Mouse (Mus musculus): ENCODE data around the gene Galntl6.

Galntl6 gene

DNA sequence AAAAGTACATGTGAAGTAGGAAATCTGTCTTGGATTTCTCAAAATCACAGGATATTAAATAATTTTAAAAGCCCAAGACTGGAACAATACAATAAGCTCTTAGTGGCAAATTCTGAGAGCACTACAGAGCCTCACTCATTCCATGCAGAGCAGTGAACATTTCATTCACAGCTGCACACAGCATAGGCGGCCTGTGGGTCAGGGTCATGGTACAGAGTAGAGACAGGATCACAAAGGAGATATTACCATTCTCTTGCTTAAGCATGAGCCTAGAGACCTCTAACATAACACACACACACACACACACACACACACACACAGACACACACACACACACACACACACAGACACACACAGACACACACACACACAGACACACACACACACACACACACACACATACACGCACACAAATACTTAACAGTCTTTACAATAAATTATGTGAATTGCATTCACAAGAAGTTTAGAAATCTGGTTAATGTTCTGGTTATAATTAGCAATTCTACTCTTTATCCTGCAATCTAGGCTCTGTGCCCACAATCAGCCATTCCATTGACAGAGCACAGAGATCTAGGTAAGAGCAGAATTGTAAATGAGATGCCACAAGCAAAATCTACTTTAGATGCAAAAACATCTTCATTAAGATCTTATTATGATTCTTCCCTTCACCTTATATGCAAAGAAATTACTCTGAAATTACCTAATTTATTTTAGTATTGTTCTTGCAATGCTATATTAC is 653.7 kb downstream of the Galntl6 start:
- DNase-seq (ENCODE audit: low spot score in 2 of 2) = no peak

DNA sequence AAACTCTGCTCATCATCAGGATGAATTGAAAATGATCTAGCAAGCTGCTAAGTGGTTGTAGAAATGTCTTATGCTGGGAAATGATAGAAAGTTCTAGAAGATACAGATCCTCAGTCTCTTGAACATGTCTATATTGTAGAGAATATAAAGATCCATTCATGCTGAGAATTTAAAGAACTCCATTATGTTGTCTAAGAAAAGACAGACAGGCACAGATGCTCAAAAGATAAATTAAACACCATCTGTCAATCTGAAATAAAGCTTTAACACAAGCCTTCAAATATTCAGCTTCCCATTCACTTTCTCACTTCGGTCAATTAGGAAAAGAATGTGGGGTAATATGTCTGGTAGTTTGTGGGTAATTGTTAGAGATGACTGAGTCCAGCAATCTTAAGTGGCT is 658.8 kb downstream of the Galntl6 start:
- no peak for DNase-seq (ENCODE audit: low spot score in 2 of 2)

DNA sequence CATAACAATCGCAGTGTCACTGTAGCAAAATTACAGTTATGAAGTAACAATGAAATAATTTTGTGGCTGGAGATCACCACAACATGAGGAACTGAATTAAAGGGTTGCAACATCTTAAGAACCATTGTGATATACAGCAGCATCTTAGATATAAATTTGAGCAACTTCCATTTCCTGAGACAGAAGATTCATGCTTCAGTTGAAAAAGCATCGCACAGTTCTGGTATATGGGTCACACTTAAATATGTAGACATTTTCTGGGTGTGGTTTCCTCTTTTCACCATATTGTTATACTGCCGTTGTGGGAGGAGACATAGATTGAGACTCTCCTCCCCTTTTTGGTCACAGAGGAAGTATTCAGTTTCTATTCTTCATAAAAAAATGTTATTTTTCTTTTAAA is 667.6 kb downstream of the Galntl6 start:
- DNase-seq (ENCODE audit: low spot score in 2 of 2) = no peak

DNA sequence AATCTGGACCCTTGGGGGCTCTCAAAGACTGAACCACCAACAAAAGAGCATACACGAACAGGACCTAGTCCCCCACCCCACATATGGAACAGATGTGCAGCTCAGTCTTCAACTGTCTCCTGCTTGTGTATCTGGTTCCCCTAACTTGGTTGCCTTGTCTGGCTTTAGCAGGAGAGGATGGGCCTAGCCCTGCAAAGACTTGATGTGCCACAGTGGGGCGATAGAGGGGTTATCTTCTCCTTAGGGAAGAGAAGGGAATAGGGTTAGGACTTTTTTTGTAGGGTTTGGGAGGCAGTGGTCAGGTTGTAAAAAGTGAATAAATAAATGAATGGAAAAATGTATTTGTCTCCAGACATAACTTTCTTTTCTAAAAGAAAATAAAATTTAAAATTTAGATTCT is 678.2 kb downstream of the Galntl6 start:
- DNase-seq (ENCODE audit: low spot score in 2 of 2) = no peak

DNA sequence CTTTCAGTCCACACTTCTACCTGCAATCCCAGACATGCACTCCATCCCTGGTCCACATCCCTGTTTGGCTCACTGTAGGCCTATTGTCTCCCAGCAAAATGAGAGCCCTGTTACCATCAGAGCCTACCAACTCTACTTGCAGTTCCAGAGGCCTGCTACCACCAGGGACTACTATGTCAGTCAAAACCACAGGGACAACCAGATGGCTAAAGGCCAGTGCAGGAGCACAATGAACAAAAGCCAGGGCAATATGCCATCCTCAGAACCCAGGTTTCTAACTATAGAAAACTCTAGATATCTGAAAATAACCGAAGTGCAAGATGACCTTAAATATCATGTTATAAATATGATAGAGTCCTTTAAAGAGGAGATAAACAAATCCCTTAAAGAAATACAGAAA is 683.7 kb downstream of the Galntl6 start:
- no peak for DNase-seq (ENCODE audit: low spot score in 2 of 2)

DNA sequence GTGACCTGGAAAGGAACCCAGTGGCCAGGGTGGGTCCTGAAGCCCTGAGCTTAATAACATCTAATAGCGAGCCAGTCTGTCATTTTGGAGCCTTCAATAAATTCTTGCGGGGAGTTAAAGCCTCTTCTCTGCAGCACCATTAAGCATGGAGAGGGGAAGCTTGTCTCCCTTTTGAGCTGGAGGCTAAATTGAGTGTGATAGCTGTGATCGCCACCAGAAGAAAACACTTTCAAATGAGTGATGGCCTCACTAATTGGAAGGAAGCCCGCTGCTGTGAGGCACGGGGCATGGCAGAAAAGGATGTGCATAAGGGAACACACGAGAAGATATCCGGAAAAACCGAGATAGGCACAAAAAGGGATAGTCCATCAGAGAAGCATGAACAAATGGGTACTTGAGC is 694.6 kb downstream of the Galntl6 start:
- no peak for DNase-seq (ENCODE audit: low spot score in 2 of 2)

DNA sequence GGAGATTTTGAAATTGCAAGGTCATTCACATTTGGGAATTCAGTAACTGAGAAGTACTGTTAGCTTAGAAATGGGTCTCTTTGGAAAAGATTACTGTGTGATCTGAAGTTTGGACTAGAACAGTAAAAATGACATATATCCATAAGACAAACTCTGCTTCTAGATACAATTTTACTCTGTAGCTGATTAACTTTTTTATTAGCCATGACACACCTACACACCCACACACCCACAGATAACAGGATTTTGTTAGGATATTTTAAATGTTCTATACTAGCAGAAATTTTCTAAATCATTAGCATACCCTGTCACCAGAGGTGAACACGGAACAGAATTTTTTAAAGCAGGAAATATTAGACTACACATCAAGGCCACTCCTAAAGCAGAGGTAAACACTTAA is 722.7 kb downstream of the Galntl6 start:
- no peak for DNase-seq (ENCODE audit: low spot score in 2 of 2)

DNA sequence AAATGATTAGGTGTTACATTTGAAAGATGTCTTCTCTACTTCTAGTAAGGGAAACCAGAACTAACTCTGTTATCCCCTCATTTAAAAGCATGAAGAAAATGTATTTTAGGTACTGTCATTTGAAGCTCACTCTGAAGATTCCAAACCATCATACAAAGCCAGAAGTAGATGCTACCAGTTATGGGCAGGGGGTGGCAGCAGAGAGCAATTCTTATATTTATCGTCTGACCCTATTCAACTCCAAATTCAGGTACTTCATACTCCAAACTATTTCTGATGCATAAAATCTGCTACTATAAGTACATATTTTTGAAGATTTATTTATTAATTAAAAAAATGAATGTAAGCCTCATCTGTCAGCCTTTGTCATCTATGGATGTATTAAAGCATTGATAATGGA is 765.5 kb downstream of the Galntl6 start:
- DNase-seq (ENCODE audit: low spot score in 2 of 2) = no peak

DNA sequence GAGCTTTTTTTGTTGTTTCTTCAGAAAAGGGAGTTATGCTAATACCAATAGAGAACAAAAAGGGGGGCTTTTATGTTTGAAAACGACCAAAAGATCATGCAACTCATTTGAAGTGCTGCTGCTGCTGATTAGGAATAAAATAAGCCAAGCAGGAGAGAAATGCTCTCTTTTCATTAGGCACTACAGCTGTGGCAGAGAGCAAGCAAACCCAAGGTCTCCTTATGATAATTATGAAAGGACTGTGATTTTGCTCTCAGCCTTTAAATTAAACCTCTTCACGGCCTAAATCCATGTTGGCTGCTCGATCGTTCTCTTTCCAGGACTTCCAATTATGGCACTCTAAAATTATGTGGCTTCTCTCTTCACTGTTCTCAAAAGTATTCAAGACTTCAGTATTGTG is 825.7 kb downstream of the Galntl6 start:
- DNase-seq (ENCODE audit: low spot score in 2 of 2) = no peak

DNA sequence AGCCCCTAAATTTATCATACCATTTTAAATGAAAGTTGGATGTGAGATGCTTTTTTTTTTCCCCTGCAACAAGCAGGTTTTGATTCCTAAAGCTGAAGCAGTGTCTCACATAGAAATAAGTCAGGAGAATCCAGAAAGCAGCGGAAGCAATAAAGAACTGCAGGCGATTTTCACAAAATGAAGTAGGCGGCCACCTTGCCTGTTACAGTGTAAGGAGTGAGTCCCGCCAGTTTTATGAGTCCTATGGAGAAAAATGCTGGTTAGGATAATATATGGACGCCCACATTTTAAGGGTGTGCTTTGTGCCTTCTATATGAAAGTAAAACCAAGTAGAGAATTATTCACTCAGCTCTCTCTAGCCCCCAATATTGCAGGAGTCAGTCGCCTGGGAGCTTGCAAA is 827.5 kb downstream of the Galntl6 start:
- DNase-seq (ENCODE audit: low spot score in 2 of 2) = no peak

DNA sequence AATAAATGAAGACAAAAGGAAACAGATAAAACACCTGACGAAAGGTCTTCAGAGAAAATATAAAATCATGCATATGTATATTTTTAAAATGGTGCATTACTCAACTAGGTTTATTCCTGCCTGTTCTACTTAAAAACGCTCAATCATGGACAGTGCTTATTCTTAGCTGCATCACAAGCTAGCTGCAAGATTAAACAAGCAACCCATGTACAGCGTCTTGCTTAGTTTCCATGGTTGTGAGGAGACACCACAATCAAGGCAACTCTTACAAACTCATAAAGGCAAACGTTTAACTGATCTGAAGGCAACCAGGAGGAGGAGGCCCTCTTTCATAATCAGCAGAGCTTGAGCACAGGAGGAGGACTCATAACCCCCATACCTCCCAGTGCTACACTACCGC is 830.7 kb downstream of the Galntl6 start:
- no peak for DNase-seq (ENCODE audit: low spot score in 2 of 2)

DNA sequence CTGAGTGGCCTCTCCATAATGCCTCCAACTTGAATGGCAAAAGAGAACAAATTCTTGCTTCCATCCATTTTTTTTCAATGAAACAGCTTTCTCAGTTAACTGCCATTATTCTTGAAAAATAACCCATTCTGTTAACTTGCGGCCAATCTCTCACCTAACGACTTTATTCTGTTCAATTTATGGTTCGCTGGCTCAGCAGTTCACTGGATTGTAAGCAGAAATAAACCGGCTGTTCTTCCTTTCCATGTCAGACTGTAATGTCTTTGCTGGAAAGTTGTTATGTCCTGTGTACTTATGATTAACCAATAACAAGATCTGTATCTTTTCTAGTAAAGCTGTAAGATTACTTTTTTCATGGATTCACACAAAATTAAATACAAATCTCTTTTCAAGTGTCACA is 837.8 kb downstream of the Galntl6 start:
- DNase-seq (ENCODE audit: low spot score in 2 of 2) = no peak

DNA sequence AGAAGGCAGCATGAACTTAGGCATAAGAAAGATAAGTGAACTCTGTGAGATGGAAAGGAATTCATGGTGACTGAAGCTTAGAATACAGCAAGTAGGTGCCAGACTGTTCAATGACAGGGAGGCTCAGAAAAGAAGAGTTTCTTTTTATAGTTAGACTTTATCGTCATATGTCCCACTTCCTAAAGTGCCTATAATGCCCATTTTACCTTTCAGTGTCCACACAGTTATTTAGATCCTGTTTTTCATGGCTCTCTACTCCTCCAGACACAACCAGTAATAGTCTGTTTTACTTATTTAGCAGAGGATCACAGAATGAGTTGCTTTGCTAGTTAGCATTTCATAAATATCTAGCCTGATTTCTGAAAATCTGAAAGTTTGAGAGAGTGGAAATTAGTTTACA is 838.7 kb downstream of the Galntl6 start:
- DNase-seq (ENCODE audit: low spot score in 2 of 2) = no peak

DNA sequence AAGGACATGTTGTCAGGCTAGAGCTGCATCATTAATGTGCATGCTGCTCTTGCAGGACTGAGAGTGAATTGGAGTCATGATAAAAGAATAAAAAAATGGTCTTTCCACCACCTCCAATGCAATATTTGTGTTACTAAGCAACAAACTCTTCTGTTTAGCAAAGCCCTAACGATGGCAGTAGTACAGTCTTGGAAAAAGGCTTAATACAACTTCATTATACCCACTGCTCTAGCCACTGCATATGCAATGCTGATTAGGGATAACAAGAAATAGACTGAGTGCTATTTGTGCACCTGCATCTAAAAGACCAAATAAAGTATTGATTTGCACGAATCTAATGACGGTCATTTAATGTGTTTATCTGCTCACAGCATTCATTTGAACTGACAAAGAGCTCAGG is 880.2 kb downstream of the Galntl6 start:
- no peak for DNase-seq (ENCODE audit: low spot score in 2 of 2)

DNA sequence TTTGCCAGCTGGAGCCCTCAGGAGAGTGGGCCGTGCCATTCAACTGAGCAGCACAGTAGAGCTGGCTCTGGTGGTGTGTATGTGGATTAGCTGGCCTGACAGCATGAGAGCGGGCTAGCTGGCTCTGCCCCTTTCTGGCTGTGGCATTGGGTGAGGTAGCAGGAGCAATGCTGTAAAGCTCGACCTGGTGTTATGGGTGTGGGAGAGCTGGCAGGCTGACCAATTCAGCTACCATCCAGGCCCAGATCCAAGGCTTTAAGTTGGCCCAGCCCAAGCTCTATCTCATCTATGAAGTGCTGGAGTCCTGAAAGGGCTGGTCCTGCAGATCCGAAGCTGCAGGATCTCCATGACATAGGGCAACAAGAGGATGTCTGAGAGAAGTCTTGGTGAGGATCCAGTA is 886.9 kb downstream of the Galntl6 start:
- DNase-seq (ENCODE audit: low spot score in 2 of 2) = no peak

DNA sequence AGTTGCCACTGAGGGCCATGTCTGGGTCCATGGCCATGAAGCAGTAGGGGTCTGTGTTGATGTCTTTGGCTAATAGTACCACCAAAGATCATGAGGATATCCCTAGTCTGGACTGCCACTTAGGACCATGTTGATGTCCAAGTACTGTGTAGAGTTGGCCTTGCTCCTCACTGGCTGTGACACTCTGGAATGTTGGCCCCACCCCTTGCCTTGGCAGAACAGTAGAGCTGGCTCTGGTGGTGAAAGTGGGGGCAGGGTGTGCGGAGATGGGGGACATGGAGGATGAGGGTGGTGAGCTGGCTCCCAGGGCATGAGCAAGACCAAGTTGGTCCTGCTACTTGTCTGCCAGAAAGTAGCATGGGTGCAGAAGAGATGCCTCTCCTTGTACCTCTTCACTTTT is 887.3 kb downstream of the Galntl6 start:
- peak in 1 of 2 experiments; percentile 59 for DNase-seq (ENCODE audit: low spot score in 2 of 2)

DNA sequence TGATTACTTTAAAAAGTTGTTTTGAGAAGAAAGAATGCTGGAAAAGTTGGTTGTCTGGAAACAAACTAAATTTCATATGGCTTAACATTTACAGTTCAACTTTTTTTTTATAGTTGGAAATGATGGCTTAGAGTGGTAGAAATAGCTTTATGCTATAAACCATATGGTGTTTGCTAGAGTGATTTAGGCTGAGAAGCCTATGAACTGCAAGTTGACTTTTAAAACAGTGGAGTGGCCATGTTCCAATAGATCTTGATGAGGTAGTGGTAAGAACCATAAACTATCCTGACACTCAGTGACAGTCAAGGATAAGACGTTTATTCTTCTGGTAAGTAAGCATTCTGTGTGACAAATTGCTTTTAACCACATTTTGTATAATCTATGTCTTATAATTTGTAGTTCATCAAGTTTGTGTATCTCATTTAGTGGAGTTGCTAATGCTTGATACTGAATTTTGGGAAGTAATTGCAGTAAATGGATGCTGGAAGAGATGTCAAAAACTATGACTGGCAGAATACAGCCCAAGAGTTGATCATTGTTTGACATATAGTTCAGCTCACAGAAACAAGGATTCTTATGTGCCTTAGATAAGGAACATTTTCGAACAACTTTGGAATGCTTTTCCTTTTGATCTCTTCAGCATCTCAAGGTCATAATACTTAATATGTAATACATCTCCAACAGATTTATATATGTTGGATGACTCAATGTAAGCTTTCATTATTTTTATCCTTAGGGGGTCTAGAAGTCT is 888.8 kb downstream of the Galntl6 start:
- no peak for DNase-seq (ENCODE audit: low spot score in 2 of 2)

DNA sequence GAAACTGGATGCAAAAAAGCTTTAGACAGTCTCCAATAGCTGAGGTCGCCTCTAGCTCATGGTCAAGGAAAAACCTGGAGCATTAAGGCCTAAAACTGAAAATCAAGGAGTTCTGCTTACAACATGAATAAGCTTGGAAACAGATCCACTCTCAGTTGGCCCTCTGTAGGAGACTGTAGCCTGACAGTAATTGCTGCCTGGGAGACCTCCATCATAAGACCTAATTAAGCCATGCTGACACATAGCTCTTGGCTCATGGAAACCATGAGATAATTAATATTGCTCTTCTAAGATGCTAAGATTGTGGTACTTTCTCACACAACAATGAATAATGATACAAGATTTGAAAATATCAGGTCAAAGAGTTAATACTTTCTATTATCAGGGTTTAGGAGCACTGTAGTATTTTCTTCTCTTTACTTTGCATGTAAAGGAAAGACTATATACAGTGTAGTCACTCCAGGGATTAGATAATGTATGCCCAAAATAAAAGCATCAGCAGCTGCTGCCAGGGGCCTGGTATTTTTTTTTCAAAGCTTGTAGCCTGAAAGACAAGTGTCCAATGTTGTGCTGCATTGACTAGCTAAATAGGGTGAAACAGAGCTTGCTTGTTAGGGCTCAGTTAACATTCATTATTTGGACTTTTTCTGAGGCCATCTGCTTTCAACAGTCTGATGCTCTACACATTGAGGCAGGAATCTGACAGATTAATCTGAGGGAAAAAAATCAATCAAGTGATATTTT is 922.8 kb downstream of the Galntl6 start:
- DNase-seq (ENCODE audit: low spot score in 2 of 2) = no peak

DNA sequence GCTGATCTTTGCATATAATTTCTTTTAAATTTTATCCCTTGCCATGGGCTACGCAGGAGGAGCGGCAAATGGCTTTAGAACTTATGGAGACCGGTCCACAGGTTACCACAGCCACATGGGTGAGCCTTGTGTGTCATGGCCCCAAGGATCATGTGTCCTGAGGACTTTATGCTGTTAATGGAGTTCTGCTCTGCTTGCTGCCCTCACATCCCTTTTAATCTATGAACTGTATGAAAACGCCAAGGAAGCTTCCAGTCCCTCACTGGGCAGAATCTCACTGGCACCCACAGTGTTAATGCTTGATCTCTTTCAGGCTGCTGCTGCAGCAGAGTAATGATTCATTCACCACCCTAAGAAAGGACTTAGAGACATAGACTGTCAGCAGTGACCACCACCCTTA is 935.1 kb downstream of the Galntl6 start:
- no peak for DNase-seq (ENCODE audit: low spot score in 2 of 2)

DNA sequence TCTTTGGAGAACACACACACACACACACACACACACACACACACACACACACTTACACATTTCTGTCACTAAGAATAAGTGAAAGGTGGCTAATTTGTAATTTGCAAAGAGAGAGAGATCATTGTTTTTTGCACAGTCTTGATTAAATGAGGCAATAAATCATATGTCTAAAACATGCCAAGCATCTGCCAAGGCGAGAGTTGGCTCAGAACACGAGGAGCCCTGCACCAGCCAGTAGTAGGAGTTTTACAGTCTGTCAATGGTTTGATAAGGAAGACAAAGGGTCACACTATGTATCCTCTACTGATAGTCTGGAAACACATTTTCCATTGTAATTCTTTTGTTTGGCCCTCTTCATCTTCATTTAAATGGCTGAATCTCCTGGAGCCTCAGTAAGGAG is 938.3 kb downstream of the Galntl6 start:
- no peak for DNase-seq (ENCODE audit: low spot score in 2 of 2)

DNA sequence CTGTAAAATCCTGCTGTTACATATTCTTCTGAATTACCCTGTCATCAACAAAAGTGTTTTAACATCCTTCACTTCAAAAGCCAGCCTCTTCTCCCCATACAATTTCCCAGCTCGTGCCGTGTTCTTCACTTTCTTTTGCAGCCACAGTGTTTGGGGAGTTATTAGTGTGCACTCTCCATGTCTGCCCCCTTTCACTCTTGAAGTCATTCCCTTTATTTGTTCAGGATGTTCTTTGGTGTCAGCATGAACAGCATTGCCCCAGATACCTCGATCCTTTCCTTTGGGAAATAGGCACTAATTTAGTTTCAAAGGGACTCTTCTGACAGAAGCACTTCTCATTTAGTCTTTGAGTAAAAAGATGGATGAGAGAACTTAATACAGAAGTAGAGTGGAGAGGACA is 939.6 kb downstream of the Galntl6 start:
- no peak for DNase-seq (ENCODE audit: low spot score in 2 of 2)

DNA sequence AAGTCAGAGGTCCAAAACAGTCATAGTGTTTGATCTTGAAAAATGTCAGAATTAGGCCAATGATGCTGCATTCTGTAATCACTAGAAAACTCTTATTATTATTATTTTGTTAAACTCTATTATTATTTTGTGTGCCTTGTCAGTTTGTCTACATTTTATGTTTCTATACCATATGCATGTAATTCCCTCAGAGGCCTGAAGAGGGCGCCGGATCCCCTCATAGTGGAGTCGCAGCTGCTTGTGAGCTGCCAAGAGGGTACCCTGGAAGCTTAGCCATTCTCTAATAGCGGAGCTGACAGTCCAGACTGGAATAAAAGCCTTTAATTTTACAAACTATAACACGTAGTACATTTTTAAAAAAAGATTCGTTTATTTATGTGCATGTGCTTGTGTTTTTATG is 945.8 kb downstream of the Galntl6 start:
- DNase-seq (ENCODE audit: low spot score in 2 of 2) = no peak

DNA sequence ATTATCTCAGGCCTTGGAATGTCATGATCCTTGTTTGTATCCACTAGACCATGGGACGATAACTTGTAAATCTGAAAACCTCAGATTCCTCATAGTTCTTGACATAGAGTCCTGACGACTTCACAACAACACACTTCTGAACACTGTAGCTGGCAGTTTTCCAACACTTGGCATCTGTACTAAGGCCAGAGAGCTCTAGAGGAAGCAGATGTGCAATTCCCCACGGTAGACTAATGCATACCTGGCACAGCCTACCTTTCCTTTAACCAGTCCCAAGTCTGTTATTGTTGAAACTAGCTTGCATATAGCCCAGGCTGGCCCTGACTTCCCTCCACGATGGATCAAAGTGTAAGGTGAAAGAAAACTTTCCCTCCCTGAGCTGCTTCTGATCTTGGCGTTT is 946.9 kb downstream of the Galntl6 start:
- no peak for DNase-seq (ENCODE audit: low spot score in 2 of 2)

Data from urinary bladder, postnatal 4 days (tissue).